Mouse (Mus musculus) heart, postnatal 0 days (tissue): ENCODE data around the gene Gm11595. TPM values are rescaled to one million over a fixed set of nuclear protein-coding genes. Genes with fewer than 3 reads are reported as not detected.

Experiments used
- ATAC-seq: fragments of 200-750 bp; cut with Nextera tagmentation; 2 replicates; pipeline ENCODE4 v1.8.0; 2017; ENCODE audit warnings: low read depth, moderate number of reproducible peaks, moderate library complexity; ENCODE audit not compliant: insufficient read depth
- DNase-seq: peaks from one replicate; pipeline ENCODE4 v3.0.0-alpha.2; 2016; ENCODE audit warnings: low spot score
- H3K27ac ChIP-seq: fragments of 300-500 bp; sonication (generic); 2 replicates; pipeline ENCODE4 v1.5.1; 2014; ENCODE audit warnings: low read depth, mild to moderate bottlenecking
- H3K27me3 ChIP-seq: fragments of 300-500 bp; sonication (generic); 2 replicates; pipeline ENCODE4 v1.6.1; 2014; ENCODE audit warnings: low read length, mixed read lengths; ENCODE audit not compliant: control insufficient read depth, insufficient read depth
- H3K36me3 ChIP-seq: fragments of 300-500 bp; sonication (generic); replicated peaks from 2 replicates; pipeline ENCODE4 v1.6.1; 2014; ENCODE audit warnings: low read length, mixed read lengths; ENCODE audit not compliant: control insufficient read depth, insufficient read depth
- H3K4me1 ChIP-seq: fragments of 300-500 bp; sonication (generic); 2 replicates; pipeline ENCODE4 v1.6.1; 2014; ENCODE audit warnings: antibody characterized with exemption; ENCODE audit not compliant: control insufficient read depth, insufficient read depth
- H3K4me2 ChIP-seq: fragments of 300-500 bp; sonication (generic); 2 replicates; pipeline ENCODE4 v1.6.1; 2014; ENCODE audit warnings: low read depth, mild to moderate bottlenecking, low read length, moderate library complexity
- H3K4me3 ChIP-seq: fragments of 300-500 bp; sonication (generic); 2 replicates; pipeline ENCODE4 v1.5.1; 2014; ENCODE audit warnings: low read depth, low read length
- H3K9ac ChIP-seq: fragments of 300-500 bp; sonication (generic); replicated peaks from 2 replicates; pipeline ENCODE4 v1.6.1; 2014; ENCODE audit warnings: low read depth, low read length, mixed read lengths
- H3K9me3 ChIP-seq: fragments of 300-500 bp; sonication (generic); replicated peaks from 2 replicates; pipeline ENCODE4 v1.6.1; 2016; ENCODE audit warnings: low read length; ENCODE audit not compliant: control insufficient read depth
- CTCF ChIP-seq: IDR thresholded peaks from 2 replicates; pipeline ENCODE4 v1.5.1; 2016; ENCODE audit warnings: antibody characterized with exemption, control low read depth, low read depth
- EP300 ChIP-seq: IDR thresholded peaks from 2 replicates; pipeline ENCODE4 v1.6.1; 2016; ENCODE audit warnings: antibody characterized with exemption, low read depth
- WGBS: fragments of 180-500 bp; shearing (Covaris S2); extraction: QIAGEN DNeasy Blood & Tissue Kit; methylation state at CpG from one replicate; pipeline ENCODE4 v1.1.7; 2014; 5-methylcytosine and 5-hydroxymethylcytosine counted together
- polyA plus RNA-seq: library from polyadenylated mRNA; unstranded; fragments of >200 nt; fragmentation: Nextera tagmentation; extraction: Ambion mirVana; gene quantifications from 2 replicates; pipeline ENCODE4 v1.2.1, GENCODE M21; 2015
- total RNA-seq: library from RNA; depleted of rRNA; stranded (reverse); fragments of >200 nt; gene quantifications from 2 replicates; pipeline ENCODE4 v1.2.3, GENCODE M21; 2014; ENCODE audit warnings: low replicate concordance; rRNA removed

Gm11595 gene
- total and polyA plus RNA-seq, 2 experiments from 2014 or later = not detected

DNA sequence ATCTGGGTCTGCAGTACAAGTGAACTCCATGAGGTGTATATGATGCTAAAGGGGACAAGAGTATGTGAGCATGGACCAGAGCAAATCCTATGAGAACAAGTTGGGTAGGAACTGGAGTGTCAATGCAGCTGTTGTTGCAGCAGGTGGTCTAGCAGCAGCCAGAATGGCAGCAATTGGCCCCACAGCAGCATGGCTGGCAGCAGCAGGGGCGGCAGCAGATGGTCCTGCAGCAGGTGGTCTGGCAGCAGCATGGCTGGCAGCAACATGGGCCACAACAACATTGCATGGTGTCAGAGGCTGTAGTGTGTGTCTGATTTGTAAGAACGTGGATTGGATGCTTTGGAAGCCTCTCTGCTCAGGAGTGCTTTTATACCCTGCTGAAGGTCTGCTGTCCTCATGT, 48.7 kb downstream of the Gm11595 start:
- Histone ChIP-seq H3K27ac (no peak overlapping the region), H3K4me1 (no peaks in the 10 kb centered on the region), H3K4me3 (no peak overlapping the region), H3K9me3 (no peaks in the 10 kb centered on the region), H3K9ac (no peak overlapping the region), H3K4me2 (no peak overlapping the region), H3K27me3 (no peaks in the 10 kb centered on the region), H3K36me3 (no peaks in the 10 kb centered on the region)
- whole genome bisulfite sequencing = 54% methylated on average over 2 of the region's 2 CpGs
- no peak for ATAC-seq
- no peak for DNase-seq
- TF ChIP-seq EP300 (no peak), CTCF (no peak)

Other genes with a start within 250 kb of the Gm11595 start
Only the 30 nearest of the 42 such genes appear.
- gene Krtap9-3, start 174.8 kb downstream of the Gm11595 start, total RNA-seq = not detected in 2 replicates
- gene Krtap9-3, start 174.8 kb downstream of the Gm11595 start, polyA plus RNA-seq = not detected in 2 replicates
- not detected in 2 replicates for gene Gm11938, start 169.6 kb downstream of the Gm11595 start, total RNA-seq
- not detected in 2 replicates for gene Gm11938, start 169.6 kb downstream of the Gm11595 start, polyA plus RNA-seq
- gene Gm11937, start 162.7 kb downstream of the Gm11595 start, total RNA-seq = not detected in 2 replicates
- not detected in 2 replicates for gene Gm11937, start 162.7 kb downstream of the Gm11595 start, polyA plus RNA-seq
- not detected in 2 replicates for gene Krtap2-4, start 158.1 kb downstream of the Gm11595 start, total RNA-seq
- not detected in 2 replicates for gene Krtap2-4, start 158.1 kb downstream of the Gm11595 start, polyA plus RNA-seq
- not detected in 2 replicates for gene Gm11562, start 152.5 kb downstream of the Gm11595 start, total RNA-seq
- not detected in 2 replicates for gene Gm11562, start 152.5 kb downstream of the Gm11595 start, polyA plus RNA-seq
- gene Krtap4-1, start 144.7 kb downstream of the Gm11595 start, total RNA-seq = not detected in 2 replicates
- gene Krtap4-1, start 144.7 kb downstream of the Gm11595 start, polyA plus RNA-seq = not detected in 2 replicates
- not detected in 2 replicates for gene Krtap4-2, start 137.8 kb downstream of the Gm11595 start, total RNA-seq
- gene Krtap4-2, start 137.8 kb downstream of the Gm11595 start, polyA plus RNA-seq = not detected in 2 replicates
- not detected in 2 replicates for gene Krtap4-7, start 128.8 kb downstream of the Gm11595 start, total RNA-seq
- gene Krtap4-7, start 128.8 kb downstream of the Gm11595 start, polyA plus RNA-seq = not detected in 2 replicates
- not detected in 2 replicates for gene Gm11555, start 122.7 kb downstream of the Gm11595 start, total RNA-seq
- not detected in 2 replicates for gene Gm11555, start 122.7 kb downstream of the Gm11595 start, polyA plus RNA-seq
- gene Gm11563, start 114.0 kb downstream of the Gm11595 start, total RNA-seq = not detected in 2 replicates
- not detected in 2 replicates for gene Gm11563, start 114.0 kb downstream of the Gm11595 start, polyA plus RNA-seq
- not detected in 2 replicates for gene Krtap4-6, start 107.0 kb downstream of the Gm11595 start, total RNA-seq
- gene Krtap4-6, start 107.0 kb downstream of the Gm11595 start, polyA plus RNA-seq = not detected in 2 replicates
- gene Gm14190, start 82.2 kb downstream of the Gm11595 start, total RNA-seq = not detected in 2 replicates
- gene Gm14190, start 82.2 kb downstream of the Gm11595 start, polyA plus RNA-seq = not detected in 2 replicates
- not detected in 2 replicates for gene Gm14180, start 38.6 kb downstream of the Gm11595 start, total RNA-seq
- not detected in 2 replicates for gene Gm14180, start 38.6 kb downstream of the Gm11595 start, polyA plus RNA-seq
- not detected in 2 replicates for gene Krtap4-8, start 7.8 kb upstream of the Gm11595 start, total RNA-seq
- not detected in 2 replicates for gene Krtap4-8, start 7.8 kb upstream of the Gm11595 start, polyA plus RNA-seq
- not detected in 2 replicates for gene Krtap4-9, start 12.3 kb upstream of the Gm11595 start, total RNA-seq
- not detected in 2 replicates for gene Krtap4-9, start 12.3 kb upstream of the Gm11595 start, polyA plus RNA-seq
- gene Gm11596, start 20.6 kb upstream of the Gm11595 start, total RNA-seq = not detected in 2 replicates
- gene Gm11596, start 20.6 kb upstream of the Gm11595 start, polyA plus RNA-seq = not detected in 2 replicates
- not detected in 2 replicates for gene Gm11569, start 26.0 kb upstream of the Gm11595 start, total RNA-seq
- not detected in 2 replicates for gene Gm11569, start 26.0 kb upstream of the Gm11595 start, polyA plus RNA-seq
- gene Gm11554, start 31.5 kb upstream of the Gm11595 start, total RNA-seq = not detected in 2 replicates
- not detected in 2 replicates for gene Gm11554, start 31.5 kb upstream of the Gm11595 start, polyA plus RNA-seq
- gene Krtap4-13, start 37.0 kb upstream of the Gm11595 start, total RNA-seq = not detected in 2 replicates
- gene Krtap4-13, start 37.0 kb upstream of the Gm11595 start, polyA plus RNA-seq = not detected in 2 replicates
- gene Gm11564, start 42.8 kb upstream of the Gm11595 start, total RNA-seq = not detected in 2 replicates
- not detected in 2 replicates for gene Gm11564, start 42.8 kb upstream of the Gm11595 start, polyA plus RNA-seq
- not detected in 2 replicates for gene 2300003K06Rik, start 65.2 kb upstream of the Gm11595 start, total RNA-seq
- gene 2300003K06Rik, start 65.2 kb upstream of the Gm11595 start, polyA plus RNA-seq = not detected in 2 replicates
- not detected in 2 replicates for gene Krtap4-16, start 78.7 kb upstream of the Gm11595 start, total RNA-seq
- gene Krtap4-16, start 78.7 kb upstream of the Gm11595 start, polyA plus RNA-seq = not detected in 2 replicates
- gene Gm11568, start 85.0 kb upstream of the Gm11595 start, total RNA-seq = not detected in 2 replicates
- not detected in 2 replicates for gene Gm11568, start 85.0 kb upstream of the Gm11595 start, polyA plus RNA-seq
- not detected in 2 replicates for gene Gm11559, start 91.6 kb upstream of the Gm11595 start, total RNA-seq
- gene Gm11559, start 91.6 kb upstream of the Gm11595 start, polyA plus RNA-seq = not detected in 2 replicates
- gene Krtap9-1, start 100.5 kb upstream of the Gm11595 start, total RNA-seq = not detected in 2 replicates
- gene Krtap9-1, start 100.5 kb upstream of the Gm11595 start, polyA plus RNA-seq = not detected in 2 replicates
- not detected in 2 replicates for gene Gm11567, start 106.3 kb upstream of the Gm11595 start, total RNA-seq
- not detected in 2 replicates for gene Gm11567, start 106.3 kb upstream of the Gm11595 start, polyA plus RNA-seq
- not detected in 2 replicates for gene Krtap31-1, start 135.0 kb upstream of the Gm11595 start, total RNA-seq
- not detected in 2 replicates for gene Krtap31-1, start 135.0 kb upstream of the Gm11595 start, polyA plus RNA-seq
- not detected in 2 replicates for gene Gm11565, start 141.8 kb upstream of the Gm11595 start, total RNA-seq
- gene Gm11565, start 141.8 kb upstream of the Gm11595 start, polyA plus RNA-seq = not detected in 2 replicates
- not detected in 2 replicates for gene Krtap31-2, start 163.4 kb upstream of the Gm11595 start, total RNA-seq
- gene Krtap31-2, start 163.4 kb upstream of the Gm11595 start, polyA plus RNA-seq = not detected in 2 replicates
- not detected in 2 replicates for gene Krtap9-5, start 175.6 kb upstream of the Gm11595 start, total RNA-seq
- gene Krtap9-5, start 175.6 kb upstream of the Gm11595 start, polyA plus RNA-seq = not detected in 2 replicates